Mouse (Mus musculus) hematopoietic multipotent progenitor cell, adult 10-12 weeks (in vitro differentiated cells): ENCODE data around the gene Olfr979. TPM values are rescaled to one million over a fixed set of nuclear protein-coding genes. Genes with fewer than 3 reads are reported as not detected.

Experiments used
- polyA plus RNA-seq: library from polyadenylated mRNA; stranded (reverse); fragments of >175 nt; gene quantifications from 2 replicates; pipeline ENCODE4 v1.2.3, GENCODE M21; 2012; ENCODE audit warnings: low replicate concordance

The Olfr979 gene
- not detected in 2 replicates for polyA plus RNA-seq

DNA sequence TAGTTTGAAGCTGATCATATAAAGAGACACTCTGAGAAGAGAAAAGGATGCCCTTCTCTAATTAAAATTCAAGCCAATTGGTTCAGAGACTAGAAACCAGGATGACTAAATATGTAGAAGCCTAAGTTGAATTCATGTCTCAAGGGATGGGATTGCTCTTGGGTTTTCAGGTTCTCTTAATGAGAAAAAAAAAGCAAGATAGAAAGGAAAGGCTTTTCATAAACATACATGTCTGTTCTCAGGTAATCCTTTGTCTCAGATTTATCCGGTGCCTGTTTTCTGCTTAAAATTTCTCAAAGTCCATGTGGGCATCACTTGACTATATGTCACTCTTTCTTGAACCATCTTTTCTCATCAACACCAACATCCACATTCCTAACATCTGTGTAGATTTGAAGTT, at the start of gene Olfr979:
Gene Olfr979, minus strand, starts transcription at position 101 of the 400 bp plus-strand sequence.

GRCm38 (mm10) chr9:40021164-40021563, 17.9 kb upstream of the Olfr979 start, which contains the start of gene Olfr981:
TSS of gene Olfr981 (plus strand) at chr9:40021464.

DNA sequence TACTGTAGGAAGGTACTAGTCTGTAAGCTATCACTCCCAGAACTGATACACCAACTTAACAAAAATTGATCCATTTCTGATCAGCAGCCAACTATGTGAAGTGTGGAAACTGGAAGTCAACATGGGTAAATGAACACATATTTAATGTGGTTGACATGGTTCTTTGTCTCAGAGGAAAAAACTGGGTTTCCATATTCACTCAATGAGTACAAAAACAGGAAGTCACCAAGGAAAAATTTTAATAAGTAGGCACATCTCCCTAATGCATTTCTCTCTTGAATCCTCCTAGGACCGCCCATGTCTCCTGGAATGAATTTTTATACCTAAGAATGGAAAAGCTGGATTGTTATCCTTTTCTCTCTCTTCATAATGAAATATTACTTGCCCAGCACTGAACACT, 6.2 kb upstream of the Olfr979 start, which contains the start of gene Olfr980:
Gene Olfr980, minus strand, starts transcription at position 101 of the 400 bp plus-strand sequence.

DNA sequence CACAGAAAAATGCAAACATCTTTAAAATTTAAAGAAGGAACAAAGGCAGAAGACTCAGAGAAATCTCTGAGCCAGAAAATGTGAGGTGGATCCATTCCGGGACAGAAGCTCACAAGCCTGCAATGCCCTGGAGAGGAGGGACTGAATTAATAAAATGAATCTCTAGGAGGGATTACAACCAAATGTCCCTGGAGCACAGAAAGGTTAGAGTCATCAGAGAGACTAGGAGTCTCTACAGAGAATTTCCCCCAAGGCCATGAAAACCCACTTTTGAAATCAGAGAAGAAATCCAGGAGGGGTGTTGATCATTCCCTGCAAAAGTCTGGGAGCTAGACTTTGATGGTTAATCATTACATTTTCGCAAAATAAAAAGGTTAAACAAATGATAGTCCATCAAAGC, 11.5 kb downstream of the Olfr979 start, which contains the start of gene Olfr978:
Gene Olfr978, plus strand, starts transcription at position 301 of the 400 bp plus-strand sequence.

DNA sequence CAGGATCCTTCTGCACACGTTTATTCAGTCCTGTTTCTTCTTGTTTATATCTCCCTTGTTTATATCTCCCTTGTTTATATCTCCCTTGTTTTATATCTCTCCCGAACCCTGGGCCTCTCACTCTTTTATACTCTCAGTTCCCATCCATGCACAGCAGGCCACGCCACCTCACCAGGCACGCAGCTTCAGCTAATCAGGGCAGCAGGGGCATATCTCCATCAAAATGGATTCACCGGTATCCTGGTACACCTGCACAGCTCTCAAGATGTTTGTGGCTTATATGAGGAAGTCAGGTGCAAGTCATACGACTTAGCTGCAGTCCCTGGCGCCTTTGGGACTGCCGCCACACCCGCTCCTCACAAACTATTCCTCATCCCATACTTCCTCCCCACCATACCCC, 42.2 kb downstream of the Olfr979 start, which contains the start of gene Olfr976:
Gene Olfr976, minus strand, starts transcription at position 101 of the 400 bp plus-strand sequence.

GRCm38 (mm10) chr9:39951946-39952345, 51.3 kb downstream of the Olfr979 start, which contains the start of gene Olfr975:
TSS of gene Olfr975 (minus strand) at chr9:39952046.

Other genes with a start within 250 kb of the Olfr979 start
- not detected in 2 replicates for gene Olfr968, start 220.2 kb downstream of the Olfr979 start, polyA plus RNA-seq
- gene Olfr969, start 212.5 kb downstream of the Olfr979 start, polyA plus RNA-seq, result not detected in 2 replicates
- not detected in 2 replicates for gene Olfr970, start 194.6 kb downstream of the Olfr979 start, polyA plus RNA-seq
- not detected in 2 replicates for gene Olfr971, start 166.6 kb downstream of the Olfr979 start, polyA plus RNA-seq
- gene Olfr972, start 137.0 kb downstream of the Olfr979 start, polyA plus RNA-seq, result not detected in 2 replicates
- gene Olfr229, start 96.1 kb downstream of the Olfr979 start, polyA plus RNA-seq, result not detected in 2 replicates
- gene Olfr974, start 66.0 kb downstream of the Olfr979 start, polyA plus RNA-seq, result not detected in 2 replicates
- 0.05 TPM in 1 of 2 replicates, not detected in the other for gene Olfr975, start 51.4 kb downstream of the Olfr979 start, polyA plus RNA-seq
- gene Olfr976, start 42.3 kb downstream of the Olfr979 start, polyA plus RNA-seq, result not detected in 2 replicates
- not detected in 2 replicates for gene Olfr978, start 11.4 kb downstream of the Olfr979 start, polyA plus RNA-seq
- gene Olfr980, start 6.1 kb upstream of the Olfr979 start, polyA plus RNA-seq, result not detected in 2 replicates
- gene Olfr981, start 18.0 kb upstream of the Olfr979 start, polyA plus RNA-seq, result not detected in 2 replicates
- gene Olfr982, start 70.4 kb upstream of the Olfr979 start, polyA plus RNA-seq, result not detected in 2 replicates
- gene Olfr983, start 90.1 kb upstream of the Olfr979 start, polyA plus RNA-seq, result not detected in 2 replicates
- not detected in 2 replicates for gene Olfr984, start 110.7 kb upstream of the Olfr979 start, polyA plus RNA-seq
- not detected in 2 replicates for gene Olfr985, start 126.7 kb upstream of the Olfr979 start, polyA plus RNA-seq
- gene Tmem225, start 144.7 kb upstream of the Olfr979 start, polyA plus RNA-seq, result not detected in 2 replicates
- not detected in 2 replicates for gene Olfr986, start 177.5 kb upstream of the Olfr979 start, polyA plus RNA-seq
- gene Zfp202, start 188.9 kb upstream of the Olfr979 start, polyA plus RNA-seq, result 0.52 and 1.1 TPM in 2 replicates